Mouse (Mus musculus) C2C12 (cell line): Measurements from ENCODE around the gene Pidd1.

Experiments used
- CEBPB ChIP-seq: IDR thresholded peaks from one replicate; pipeline ENCODE4 v1.6.1; 2011; ENCODE audit warnings: low read depth, mild to moderate bottlenecking, control low read depth, moderate library complexity
- CTCF ChIP-seq: IDR thresholded peaks from one replicate; pipeline ENCODE4 v1.5.1; 2011; ENCODE audit not compliant: control insufficient read depth, insufficient read depth, insufficient read length
- FOSL1 ChIP-seq: IDR thresholded peaks from one replicate; pipeline ENCODE4 v1.8.0; 2011; ENCODE audit warnings: mild to moderate bottlenecking, low read length; ENCODE audit not compliant: poor library complexity, insufficient read depth, severe bottlenecking
- MAX ChIP-seq: IDR thresholded peaks from one replicate; pipeline ENCODE4 v1.6.1; 2011; ENCODE audit warnings: mild to moderate bottlenecking, control low read depth
- MYOD1 ChIP-seq: IDR thresholded peaks from one replicate; pipeline ENCODE4 v1.6.1; 2011; ENCODE audit warnings: low read depth; ENCODE audit not compliant: control insufficient read depth, insufficient read length
- MYOG ChIP-seq: IDR thresholded peaks from one replicate; pipeline ENCODE4 v1.6.1; 2011; ENCODE audit not compliant: control insufficient read depth, insufficient read length; ENCODE audit errors: extremely low read depth
- USF1 ChIP-seq: IDR thresholded peaks from one replicate; pipeline ENCODE4 v1.6.1; 2011; ENCODE audit warnings: low read depth, mild to moderate bottlenecking, control low read depth, moderate library complexity

- no peak for TF ChIP-seq CTCF
- no peak for TF ChIP-seq MYOD1
- TF ChIP-seq CEBPB, result no peak
- TF ChIP-seq MAX, result no peak
- no peak for TF ChIP-seq USF1
- no peak for TF ChIP-seq MYOG
- TF ChIP-seq FOSL1, result no peak
Observed at GRCm38 (mm10) chr7:141395348-141395747, 48.5 kb downstream of the Pidd1 start.
